Mouse (Mus musculus) gastrocnemius, postnatal 4 days (tissue): ENCODE results near the gene Olfr643. TPM values are rescaled to one million over a fixed set of nuclear protein-coding genes. Genes with fewer than 3 reads are reported as not detected.
"Not testable (repeated sequence)": the region's sequence is repeated elsewhere in the genome, so short reads cannot be mapped to it uniquely, and the experiment has no call there.

Source experiments
- DNase-seq, 2 experiments: peaks; one replicate each; pipeline ENCODE4 v3.0.0; 2021 to 2022; ENCODE audit warnings: low spot score in 2 of 2, mixed read lengths in 2 of 2
- total RNA-seq, 2 experiments: library from RNA; stranded (reverse); gene quantifications; 2 replicates each; pipeline ENCODE4 v1.2.3; 2021

Gene Olfr643
- total RNA-seq, 2 experiments from 2014 or later: not detected

GRCm38 (mm10) chr7:104021651-104022050 is 115.6 kb downstream of the Olfr643 start:
- DNase-seq: no peak

- no peak for DNase-seq
Measured at GRCm38 (mm10) chr7:104018953-104019352, 118.3 kb downstream of the Olfr643 start.

GRCm38 (mm10) chr7:104017203-104017602 is 120.0 kb downstream of the Olfr643 start, which contains the start of gene Olfr639:
Olfr639 (minus strand) TSS chr7:104017303.
- DNase-seq: no peak

GRCm38 (mm10) chr7:103999124-103999523 is 138.1 kb downstream of the Olfr643 start:
- no peak for DNase-seq

GRCm38 (mm10) chr7:103998446-103998845 is 138.8 kb downstream of the Olfr643 start, which contains the start of gene Olfr638:
Olfr638 (plus strand) TSS chr7:103998746.
- no peak for DNase-seq

GRCm38 (mm10) chr7:103971782-103972181 is 165.4 kb downstream of the Olfr643 start:
- DNase-seq: no peak

- no peak for DNase-seq
Measured at GRCm38 (mm10) chr7:103970852-103971251, 166.4 kb downstream of the Olfr643 start, which contains the start of gene Olfr635. Olfr635 (plus strand) TSS chr7:103971152.

GRCm38 (mm10) chr7:103966873-103967272 is 170.3 kb downstream of the Olfr643 start:
- not testable (repeated sequence) for DNase-seq

Other genes with a start within 250 kb of the Olfr643 start
- not detected for gene Olfr64, start 242.9 kb downstream of the Olfr643 start, total RNA-seq
- not detected for gene Olfr65, start 233.9 kb downstream of the Olfr643 start, total RNA-seq
- not detected for gene Olfr631, start 208.6 kb downstream of the Olfr643 start, total RNA-seq
- gene Olfr632, start 203.1 kb downstream of the Olfr643 start, total RNA-seq: not detected
- gene Olfr633, start 193.0 kb downstream of the Olfr643 start, total RNA-seq: not detected
- under 1 TPM in 1 of 2 experiments, not detected in 1; 0.03 TPM for gene Olfr635, start 166.3 kb downstream of the Olfr643 start, total RNA-seq
- gene Olfr638, start 138.7 kb downstream of the Olfr643 start, total RNA-seq: not detected
- under 1 TPM; 0.03 to 0.05 TPM for gene Olfr639, start 120.1 kb downstream of the Olfr643 start, total RNA-seq
- not detected for gene Olfr640, start 111.8 kb downstream of the Olfr643 start, total RNA-seq
- gene Olfr641, start 102.0 kb downstream of the Olfr643 start, total RNA-seq: not detected
- gene Olfr642, start 84.7 kb downstream of the Olfr643 start, total RNA-seq: not detected
- gene 4930516K23Rik, start 76.0 kb downstream of the Olfr643 start, total RNA-seq: not detected
- not detected for gene Olfr644, start 65.5 kb downstream of the Olfr643 start, total RNA-seq
- gene Olfr645, start 51.9 kb downstream of the Olfr643 start, total RNA-seq: not detected
- gene Olfr646, start 32.5 kb downstream of the Olfr643 start, total RNA-seq: not detected
- not detected for gene Ubqln5, start 7.6 kb downstream of the Olfr643 start, total RNA-seq
- not detected for gene Ubqln3, start 5.9 kb upstream of the Olfr643 start, total RNA-seq
- gene Ubqlnl, start 13.2 kb upstream of the Olfr643 start, total RNA-seq: not detected
- gene Olfm5, start 27.4 kb upstream of the Olfr643 start, total RNA-seq: not detected
- not detected for gene Olfr648, start 46.0 kb upstream of the Olfr643 start, total RNA-seq
- gene Olfr649, start 58.6 kb upstream of the Olfr643 start, total RNA-seq: not detected
- 1 to 10 TPM in 1 of 2 experiments, under 1 TPM in 1; 0.57 to 1.3 TPM for gene Trim6, start 81.4 kb upstream of the Olfr643 start, total RNA-seq
- gene Trim34a, start 107.1 kb upstream of the Olfr643 start, total RNA-seq: 1 to 10 TPM; 1.8 to 2.0 TPM
- gene Trim5, start 150.7 kb upstream of the Olfr643 start, total RNA-seq: 1 to 10 TPM in 1 of 2 experiments, under 1 TPM in 1; 0.98 to 1.5 TPM
- 1 to 10 TPM; 4.5 to 5.4 TPM for gene Trim12a, start 178.1 kb upstream of the Olfr643 start, total RNA-seq
- under 1 TPM in 1 of 2 experiments, not detected in 1; 0.29 TPM for gene Trim34b, start 192.1 kb upstream of the Olfr643 start, total RNA-seq
- 1 to 10 TPM; 2.6 to 3.5 TPM for gene Trim12c, start 216.0 kb upstream of the Olfr643 start, total RNA-seq
- gene Trim30b, start 232.5 kb upstream of the Olfr643 start, total RNA-seq: under 1 TPM; 0.05 to 0.08 TPM